Mouse (Mus musculus) forebrain, embryonic 14.5 days (tissue): Measurements from ENCODE around the gene Cdca4. TPM values are rescaled to one million over a fixed set of nuclear protein-coding genes. Genes with fewer than 3 reads are reported as not detected.
A peak's percentile ranks its signal among the peaks of the same experiment; 100 is the strongest.
"Not testable (repeated sequence)": the region's sequence is repeated elsewhere in the genome, so short reads cannot be mapped to it uniquely, and the experiment has no call there.

Experiments used
- ATAC-seq: fragments of 200-750 bp; cut with Nextera tagmentation; 2 replicates; pipeline ENCODE4 v1.8.0; 2017; ENCODE audit warnings: mild to moderate bottlenecking, moderate library complexity
- DNase-seq: peaks from one replicate; pipeline ENCODE4 v3.0.0-alpha.2; 2015; ENCODE audit warnings: low spot score
- H3K27ac ChIP-seq: fragments of 300-500 bp; sonication (generic); 2 replicates; pipeline ENCODE4 v1.5.1; 2014; ENCODE audit warnings: low read depth, mild to moderate bottlenecking, control low read depth, low read length, moderate library complexity
- H3K27me3 ChIP-seq: fragments of 300-500 bp; sonication (generic); replicated peaks from 2 replicates; pipeline ENCODE4 v1.6.1; 2014; ENCODE audit warnings: low read length, control low read depth, mixed read lengths; ENCODE audit not compliant: control insufficient read depth, insufficient read depth
- H3K36me3 ChIP-seq: fragments of 300-500 bp; sonication (generic); 2 replicates; pipeline ENCODE4 v1.6.1; 2014; ENCODE audit warnings: low read length, control low read depth; ENCODE audit not compliant: control insufficient read depth, insufficient read depth
- H3K4me1 ChIP-seq: fragments of 300-500 bp; sonication (generic); 2 replicates; pipeline ENCODE4 v1.6.1; 2014; ENCODE audit warnings: antibody characterized with exemption, low read length, control low read depth; ENCODE audit not compliant: control insufficient read depth, insufficient read depth
- H3K4me2 ChIP-seq: fragments of 300-500 bp; sonication (generic); 2 replicates; pipeline ENCODE4 v1.6.1; 2014; ENCODE audit warnings: mild to moderate bottlenecking, control low read depth, low read length
- H3K4me3 ChIP-seq: fragments of 300-500 bp; sonication (generic); 2 replicates; pipeline ENCODE4 v1.5.1; 2014; ENCODE audit warnings: low read depth, low read length, control low read depth
- H3K9ac ChIP-seq: fragments of 300-500 bp; sonication (generic); 2 replicates; pipeline ENCODE4 v1.6.1; 2014; ENCODE audit warnings: mild to moderate bottlenecking, low read length, control low read depth, moderate library complexity
- H3K9me3 ChIP-seq: fragments of 300-500 bp; sonication (generic); replicated peaks from 2 replicates; pipeline ENCODE4 v1.6.1; 2016; ENCODE audit warnings: low read length, control low read depth, mixed read lengths; ENCODE audit not compliant: control insufficient read depth
- WGBS: fragments of 180-500 bp; shearing (Covaris S2); extraction: QIAGEN DNeasy Blood & Tissue Kit; methylation state at CpG from one replicate; pipeline ENCODE4 v1.1.7; 2014; 5-methylcytosine and 5-hydroxymethylcytosine counted together
- polyA plus RNA-seq: library from polyadenylated mRNA; unstranded; fragments of >200 nt; fragmentation: Nextera tagmentation; extraction: Ambion mirVana; gene quantifications from 2 replicates; pipeline ENCODE4 v1.2.1, GENCODE M21; 2014

The Cdca4 gene
- polyA plus RNA-seq, 1 experiment from 2014 or later: 112 TPM

DNA sequence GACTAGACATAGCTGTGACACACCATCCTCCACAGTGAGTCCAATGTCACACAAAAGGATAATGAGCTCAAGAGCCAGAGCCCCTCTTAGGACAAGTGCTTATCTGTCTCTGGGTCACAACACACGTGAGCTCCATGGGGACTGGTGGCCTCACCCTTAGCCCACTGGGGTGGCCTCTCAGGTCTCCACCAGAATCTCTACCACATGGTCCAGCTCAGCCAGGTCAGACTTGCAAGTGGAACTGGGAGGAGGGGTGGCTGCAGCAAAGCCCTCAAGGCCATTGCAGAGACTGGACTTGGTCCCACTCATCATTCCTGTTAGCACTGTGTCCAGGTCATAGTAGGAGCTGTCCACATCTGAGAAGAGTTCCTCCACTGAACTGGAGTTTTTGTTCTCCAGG is 8.0 kb downstream of the Cdca4 start:
- Histone ChIP-seq H3K9me3 (no peaks in the 10 kb centered on the region), H3K27me3 (no peaks in the 10 kb centered on the region), H3K4me2 (no peak overlapping the region), H3K27ac (no peak overlapping the region), H3K4me3 (no peak overlapping the region), H3K9ac (no peak overlapping the region), H3K4me1 (peaks cover 6% of the 10 kb centered on the region; the same call in 1 of the 2 replicates), H3K36me3 (peaks cover 79% of the 10 kb centered on the region)
- no peak for ATAC-seq
- DNase-seq: no peak
- WGBS: 70% methylated on average over 1 of the region's 1 CpGs

DNA sequence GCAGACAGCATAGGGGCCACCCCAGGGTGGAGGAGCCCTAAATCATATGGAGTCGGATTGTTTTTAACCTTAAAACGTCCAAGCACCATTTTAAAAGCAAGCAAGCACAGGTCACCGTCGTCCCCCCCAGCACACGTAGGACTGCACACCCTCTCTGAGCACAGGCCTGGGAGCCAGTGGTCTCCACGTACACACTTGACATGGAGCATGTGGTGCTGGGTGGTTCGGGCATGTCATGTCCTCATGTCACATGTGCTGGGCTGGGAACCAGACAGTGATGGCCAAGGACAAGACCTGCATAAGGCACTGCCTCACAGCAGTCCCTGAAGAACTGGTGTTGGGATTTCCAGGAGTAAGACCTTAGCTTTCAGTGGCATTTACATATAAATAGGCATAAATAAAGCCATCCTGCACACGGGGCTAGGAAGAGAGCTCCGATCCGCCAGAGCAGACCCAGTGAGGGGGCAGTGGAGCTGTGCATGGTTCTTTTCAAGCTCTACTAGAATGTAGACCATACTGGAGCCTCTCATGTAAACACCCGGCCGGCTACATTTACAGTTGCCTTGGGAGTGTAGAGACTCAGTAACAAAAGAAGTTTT is 8.7 kb downstream of the Cdca4 start:
- Histone ChIP-seq H3K27ac (no peak overlapping the region), H3K27me3 (no peaks in the 10 kb centered on the region), H3K4me1 (peaks cover 4% of the 10 kb centered on the region; the same call in 1 of the 2 replicates), H3K9ac (no peak overlapping the region), H3K4me3 (no peak overlapping the region), H3K9me3 (no peaks in the 10 kb centered on the region), H3K4me2 (no peak overlapping the region), H3K36me3 (peaks cover 79% of the 10 kb centered on the region)
- WGBS: 71% methylated on average over 12 of the region's 12 CpGs
- ATAC-seq: no peak
- DNase-seq: no peak

DNA sequence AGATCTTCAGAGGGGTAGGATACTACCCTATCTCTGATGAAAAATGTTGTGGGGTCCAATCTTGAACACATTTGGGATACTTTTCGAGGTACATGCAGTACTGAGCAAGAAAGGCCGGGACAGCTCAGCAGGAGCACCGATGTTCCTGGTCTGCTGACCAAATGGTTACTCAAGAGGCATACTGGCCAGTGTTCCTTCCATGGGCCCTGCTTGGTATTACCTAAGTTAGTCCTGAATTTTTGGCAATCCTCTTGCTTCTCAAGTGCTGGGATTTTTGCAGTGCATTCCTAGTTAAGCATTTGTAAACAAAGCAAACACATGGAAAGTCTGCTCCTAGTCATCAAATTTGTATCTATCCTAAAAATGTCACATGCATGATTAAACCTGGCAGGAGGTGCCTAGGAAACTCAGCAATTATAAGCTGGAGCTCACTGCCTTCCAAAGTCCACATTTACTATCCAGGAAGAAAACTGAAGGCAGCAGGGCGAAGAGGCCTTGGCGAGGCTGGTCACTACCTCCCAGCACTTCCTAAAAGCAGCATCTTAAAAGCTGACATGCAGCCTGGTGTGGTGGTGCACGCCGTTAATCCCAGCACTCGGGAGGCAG is 10.1 kb downstream of the Cdca4 start:
- H3K27me3 ChIP-seq: no peaks in the 10 kb centered on the region

DNA sequence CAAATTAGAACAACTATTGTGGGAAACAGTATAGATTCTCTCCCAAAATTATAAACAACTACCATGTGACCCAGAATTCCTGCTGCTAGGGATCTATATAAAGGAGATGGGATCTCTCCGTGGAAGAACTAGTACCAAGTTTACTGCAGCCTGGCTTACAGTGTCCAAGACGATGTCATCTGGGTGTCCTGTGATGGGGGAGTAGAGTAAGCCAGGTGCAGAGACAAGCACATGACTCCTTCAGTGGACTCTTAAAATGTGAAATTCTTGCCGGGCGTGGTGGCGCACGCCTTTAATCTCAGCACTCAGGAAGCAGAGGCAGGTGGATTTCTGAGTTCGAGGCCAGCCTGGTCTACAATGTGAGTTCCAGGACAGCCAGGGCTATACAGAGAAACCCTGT is 12.4 kb downstream of the Cdca4 start:
- not testable (repeated sequence) for H3K9ac ChIP-seq, H3K27me3 ChIP-seq, H3K9me3 ChIP-seq, DNase-seq, ATAC-seq, H3K27ac ChIP-seq, H3K4me1 ChIP-seq, H3K4me2 ChIP-seq, H3K4me3 ChIP-seq
- 83% methylated on average over 7 of the region's 7 CpGs for WGBS
- peaks cover 74% of the 10 kb centered on the region for H3K36me3 ChIP-seq

More for the DNA sequence above, 10.1 kb downstream of the Cdca4 start:
- Histone ChIP-seq H3K4me2 (no peak overlapping the region), H3K4me1 (peaks cover 4% of the 10 kb centered on the region; the same call in 1 of the 2 replicates), H3K27ac (no peak overlapping the region), H3K4me3 (no peak overlapping the region), H3K9ac (no peak overlapping the region), H3K9me3 (no peaks in the 10 kb centered on the region), H3K36me3 (peaks cover 76% of the 10 kb centered on the region)
- DNase-seq: no peak
- ATAC-seq: no peak
- WGBS: 89% methylated on average over 8 of the region's 8 CpGs

DNA sequence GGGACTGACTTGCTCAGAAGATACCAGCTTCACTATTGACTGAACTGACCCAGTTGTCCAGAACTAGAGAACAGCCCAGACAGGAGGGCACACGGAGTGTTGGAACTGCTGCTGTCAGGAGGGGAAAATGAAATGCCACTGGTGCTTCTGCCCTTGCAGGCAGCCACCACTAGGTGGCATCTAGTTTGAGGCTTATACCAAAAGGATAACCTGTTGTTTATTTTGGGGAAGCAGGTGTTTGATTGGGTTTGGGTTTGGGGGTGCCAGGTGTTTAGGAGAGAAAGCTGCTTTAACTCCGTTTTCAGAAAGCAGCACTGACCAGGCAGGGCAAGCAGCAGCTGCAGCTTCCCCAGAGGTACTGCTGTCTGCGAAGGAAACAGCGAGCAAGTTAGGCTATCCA is 12.9 kb downstream of the Cdca4 start:
- Histone ChIP-seq H3K36me3 (peaks cover 68% of the 10 kb centered on the region), H3K9me3 (no peaks in the 10 kb centered on the region), H3K4me2 (no peak overlapping the region), H3K27ac (no peak overlapping the region), H3K4me3 (no peak overlapping the region), H3K27me3 (no peaks in the 10 kb centered on the region), H3K4me1 (no peaks in the 10 kb centered on the region), H3K9ac (no peak overlapping the region)
- 57% methylated on average over 4 of the region's 4 CpGs for WGBS
- no peak for ATAC-seq
- DNase-seq: peak; percentile 62

DNA sequence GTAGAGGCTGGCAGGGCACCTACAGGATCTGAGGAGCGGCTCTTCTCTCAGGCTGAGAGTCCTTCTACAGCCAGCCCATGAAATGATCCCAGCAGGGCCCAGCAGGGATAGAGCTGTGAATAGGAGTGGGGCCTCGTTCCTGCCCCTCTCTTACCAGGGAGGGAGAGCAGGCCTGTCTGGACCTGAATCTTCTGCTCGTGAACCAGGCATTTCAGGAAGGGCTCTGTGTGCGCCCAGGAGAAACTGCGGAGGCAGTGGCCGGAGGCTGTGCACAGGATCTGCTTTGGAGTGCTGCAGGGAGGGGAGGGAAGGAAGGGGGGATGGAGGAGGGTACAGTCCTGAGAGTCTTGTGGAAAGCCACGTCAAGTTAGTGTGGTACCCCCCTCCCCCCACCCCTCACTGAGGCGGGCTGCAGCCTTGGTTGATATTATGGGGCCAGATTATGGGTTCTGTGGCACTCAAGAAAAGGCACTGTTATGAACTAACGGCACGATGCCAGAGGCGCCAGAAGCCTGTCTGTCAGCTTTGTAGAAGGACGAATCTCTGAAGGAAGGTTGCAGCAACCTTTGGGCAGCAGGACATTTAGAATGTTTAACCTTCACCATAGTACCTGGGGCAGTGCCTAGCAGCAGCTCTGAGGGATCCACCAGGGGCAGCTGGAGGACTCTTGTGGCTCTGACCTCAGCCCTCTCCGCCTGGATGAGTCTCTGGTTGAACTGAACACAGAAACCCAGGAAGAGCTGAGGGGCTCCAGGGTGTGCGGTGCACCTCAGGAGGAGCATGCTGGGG is 14.3 kb downstream of the Cdca4 start:
- H3K27me3 ChIP-seq: no peaks in the 10 kb centered on the region
- no peak overlapping the region for H3K4me2 ChIP-seq
- H3K36me3 ChIP-seq: peaks cover 55% of the 10 kb centered on the region
- no peak overlapping the region for H3K9ac ChIP-seq
- no peak for ATAC-seq
- no peaks in the 10 kb centered on the region for H3K9me3 ChIP-seq
- WGBS: 75% methylated on average over 14 of the region's 14 CpGs
- H3K4me3 ChIP-seq: no peak overlapping the region
- DNase-seq: no peak
- no peak overlapping the region for H3K27ac ChIP-seq
- H3K4me1 ChIP-seq: no peaks in the 10 kb centered on the region

DNA sequence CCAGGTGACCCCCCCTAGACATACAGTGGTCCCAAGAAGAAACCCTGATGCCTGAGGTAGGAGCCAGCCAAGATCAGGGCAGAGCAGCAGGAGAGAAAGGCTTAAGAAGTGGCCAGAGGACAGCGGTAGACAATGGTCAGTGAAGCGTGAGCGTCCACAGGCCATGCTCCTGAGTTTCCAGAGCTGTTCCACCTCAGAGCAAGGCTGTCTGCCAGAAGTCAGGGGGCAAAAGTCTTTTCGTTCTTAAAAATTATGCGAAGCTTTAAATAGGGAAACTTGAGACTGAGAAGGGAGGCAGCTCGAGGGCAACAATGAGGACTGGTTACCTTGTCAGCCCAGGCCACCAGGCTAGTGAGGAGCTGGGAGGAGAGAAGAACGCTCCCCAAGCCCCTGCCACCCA is 15.9 kb downstream of the Cdca4 start:
- Histone ChIP-seq H3K4me2 (no peak overlapping the region), H3K4me3 (no peak overlapping the region), H3K27ac (no peak overlapping the region), H3K36me3 (peaks cover 40% of the 10 kb centered on the region), H3K4me1 (peaks cover 9% of the 10 kb centered on the region), H3K9me3 (no peaks in the 10 kb centered on the region), H3K9ac (no peak overlapping the region), H3K27me3 (no peaks in the 10 kb centered on the region)
- WGBS: 88% methylated on average over 7 of the region's 7 CpGs
- DNase-seq: no peak
- no peak for ATAC-seq

DNA sequence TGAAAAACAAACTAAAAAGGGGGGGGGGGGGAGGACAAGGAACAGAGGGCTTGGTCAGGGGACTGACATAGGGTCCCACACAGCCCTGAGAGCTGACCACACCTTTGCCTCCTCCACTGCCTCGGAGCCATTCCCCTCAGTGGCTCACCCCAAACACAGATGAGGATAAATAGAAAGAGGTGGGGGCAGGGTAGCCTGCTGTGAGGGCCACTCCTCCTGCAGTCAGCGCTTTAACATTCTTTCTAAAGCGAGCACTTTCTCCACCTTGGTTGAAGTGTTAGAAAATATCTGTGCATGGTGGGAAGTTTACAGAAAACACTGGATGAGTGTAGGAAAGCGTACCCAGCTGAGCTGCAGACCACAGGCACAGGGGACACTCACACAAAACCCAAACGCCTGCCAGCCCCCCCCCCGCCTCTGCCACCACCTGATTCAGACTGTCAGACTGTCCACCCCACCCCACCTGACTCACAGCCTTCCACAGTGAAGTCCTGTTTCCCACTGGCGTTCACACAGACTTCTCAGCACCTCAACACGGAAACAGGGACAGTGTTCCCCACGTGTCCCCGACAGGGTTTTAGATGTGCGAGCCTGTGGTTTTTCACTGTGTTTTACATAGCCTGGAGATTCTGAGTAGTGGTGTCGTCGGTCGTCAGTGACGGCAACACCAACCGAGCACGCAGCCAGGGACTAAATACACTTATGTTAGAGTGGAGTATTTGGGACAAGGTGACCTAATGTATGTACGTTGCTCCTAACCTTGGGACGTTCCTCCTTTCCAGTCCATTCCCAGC is 18.9 kb downstream of the Cdca4 start:
- H3K36me3 ChIP-seq: peaks cover 14% of the 10 kb centered on the region
- 67% methylated on average over 19 of the region's 19 CpGs for WGBS
- no peak overlapping the region for H3K9ac ChIP-seq
- 0 out of 2 replicates have a peak overlapping the region, but pooled peaks have one; percentile 9 for H3K4me2 ChIP-seq
- no peak for DNase-seq
- no peak overlapping the region for H3K4me3 ChIP-seq
- H3K27me3 ChIP-seq: no peaks in the 10 kb centered on the region
- H3K4me1 ChIP-seq: peaks cover 12% of the 10 kb centered on the region
- H3K9me3 ChIP-seq: no peaks in the 10 kb centered on the region
- H3K27ac ChIP-seq: no peak overlapping the region
- no peak for ATAC-seq
